In the genomic region with DNA sequence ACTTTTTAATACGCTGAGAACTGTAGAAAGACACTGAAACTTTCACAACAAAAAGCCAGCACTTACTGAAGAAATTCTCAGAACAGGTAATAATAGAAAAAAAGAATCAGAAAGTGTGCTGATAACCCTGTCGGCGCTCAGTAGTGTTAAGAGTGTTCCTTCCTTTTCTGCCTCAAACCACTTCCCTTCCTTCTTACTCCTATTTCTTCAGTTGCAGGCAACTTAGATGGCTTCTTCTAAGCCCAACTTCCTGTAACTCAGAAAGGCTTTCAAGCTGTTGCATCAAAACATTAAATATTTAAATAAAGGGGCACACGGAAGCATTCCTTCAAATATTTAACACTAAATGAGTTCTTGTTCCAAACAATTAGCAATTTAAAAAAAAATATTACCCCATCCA, we compare ENCODE assay signal across 15 mouse cellular contexts. TPM values are rescaled to one million over a fixed set of nuclear protein-coding genes. Genes with fewer than 3 reads are reported as not detected.
A peak's percentile ranks its signal among the peaks of the same experiment; 100 is the strongest.
DNase-seq lines count a peak whose midpoint lies in the region; ATAC-seq and TF ChIP-seq lines count a peak whose summit lies in the region.
"Had no signal": no experiment of that assay in that cellular context is flagged by ENCODE, and none has a peak within 500 bp of the region (broad histone marks: within the 10 kb centered on the region; RNA-seq: fewer than 3 reads in every experiment).

No protein-coding gene starts in this region.

- peaks cover 23% of the 10 kb centered on the region for H3K27me3 ChIP-seq in heart, embryonic 14.5 days (ENCODE audit: control insufficient read depth, insufficient read depth, low read length)
- H3K27me3 ChIP-seq in G1E (ENCODE audit: insufficient read depth, low read length) = no peaks in the 10 kb centered on the region
- H3K27me3 ChIP-seq in liver, embryonic 14.5 days (ENCODE audit: control insufficient read depth, insufficient read depth, low read length) = no peaks in the 10 kb centered on the region

- H3K27ac ChIP-seq in heart, embryonic 14.5 days (replicated peaks in 1 of 2; ENCODE audit: control insufficient read depth in 1 of 2, insufficient read depth in 1 of 2, low read depth in 2 of 2, low read length in 2 of 2) = no peak overlapping the region
- peak overlapping the region; percentile 26 for H3K27ac ChIP-seq in liver, embryonic 14.5 days
- H3K27ac ChIP-seq: embryonic facial prominence, embryonic 10.5 days; forebrain, embryonic 15.5 days; heart, embryonic 15.5 days; limb, embryonic 15.5 days had no signal

- peak overlapping the region; percentile 73; the same call in 1 of the 2 replicates for H3K4me2 ChIP-seq in heart, embryonic 14.5 days (ENCODE audit: low read length)
- peak overlapping the region; percentile 99 for H3K4me2 ChIP-seq in liver, embryonic 14.5 days (ENCODE audit: low read depth)
- H3K4me2 ChIP-seq: forebrain, embryonic 15.5 days; limb, embryonic 15.5 days had no signal

- DNase-seq in heart, postnatal 14 days = no peak
- peak; percentile 82 for DNase-seq in 416B (ENCODE audit: low read depth)
- no peak for DNase-seq in G1E (ENCODE audit: low spot score)
- DNase-seq in liver, embryonic 14.5 days (ENCODE audit: low read depth in 3 of 3, low spot score in 3 of 3) = no peak
- no peak for DNase-seq in adrenal gland, postnatal 36 days
- no peak for DNase-seq in left cerebral cortex, postnatal 25 days (ENCODE audit: low spot score in 2 of 2)
- DNase-seq in gastrocnemius, postnatal 36 days = no peak
- DNase-seq: adrenal gland, adult 8-10 months; cerebellum, adult 2 months; kidney, adult 18-20 months had no signal

- no peak for ATAC-seq in heart, embryonic 14.5 days (ENCODE audit: insufficient number of reproducible peaks, insufficient read depth, low FRiP score, low read depth)
- ATAC-seq in G1E (ENCODE audit: extremely low read depth, insufficient number of reproducible peaks, low FRiP score, poor library complexity, severe bottlenecking) = no peak
- no peak for ATAC-seq in liver, embryonic 14.5 days (ENCODE audit: insufficient read depth)
- ATAC-seq: forebrain, embryonic 15.5 days had no signal

- H3K4me3 ChIP-seq in heart, embryonic 14.5 days (ENCODE audit: control insufficient read depth in 1 of 2, insufficient read depth in 1 of 2, low read depth in 1 of 2, low read length in 2 of 2) = no peak overlapping the region
- H3K4me3 ChIP-seq in G1E (ENCODE audit: low read depth, low read length) = peak overlapping the region; percentile 97
- peak overlapping the region; percentile 84 to 85 for H3K4me3 ChIP-seq in liver, embryonic 14.5 days (ENCODE audit: insufficient read depth in 1 of 2, low read depth in 2 of 2, low read length in 2 of 2)
- H3K4me3 ChIP-seq: forebrain, embryonic 15.5 days had no signal

- intact Hi-C loops in heart, postnatal 14 days (cut with DNase I) = no loop called here
- intact Hi-C loops in left cerebral cortex, postnatal 25 days (cut with DNase I) = no loop called here
- intact Hi-C loops in gastrocnemius, postnatal 36 days (cut with DNase I) = no loop called here

- no peak for TF ChIP-seq EP300 in liver, embryonic 14.5 days (IDR thresholded peaks at IDR 0.05; ENCODE audit: low read depth)

- no peak for TF ChIP-seq CTCF in G1E (IDR thresholded peaks at IDR 0.05; ENCODE audit: low read depth, low read length)
- no peak for TF ChIP-seq CTCF in liver, embryonic 14.5 days (IDR thresholded peaks at IDR 0.05; ENCODE audit: low read depth)

- WGBS in heart, embryonic 14.5 days = 61% methylated on average over 4 of the region's 4 CpGs
- 15% methylated on average over 4 of the region's 4 CpGs for WGBS in liver, embryonic 14.5 days (ENCODE audit: insufficient replicate concordance)

- no peaks in the 10 kb centered on the region for H3K36me3 ChIP-seq in heart, embryonic 14.5 days (ENCODE audit: control insufficient read depth, insufficient read depth, low read length)
- peaks cover 44% of the 10 kb centered on the region for H3K36me3 ChIP-seq in G1E (replicated peaks)
- H3K36me3 ChIP-seq in liver, embryonic 14.5 days (replicated peaks; ENCODE audit: control insufficient read depth, insufficient read depth, low read depth) = peaks cover 34% of the 10 kb centered on the region
- H3K36me3 ChIP-seq: embryonic facial prominence, embryonic 10.5 days; forebrain, embryonic 15.5 days; heart, embryonic 15.5 days; limb, embryonic 15.5 days had no signal

- no peak overlapping the region for H3K9ac ChIP-seq in heart, embryonic 14.5 days (ENCODE audit: low read length)
- H3K9ac ChIP-seq in liver, embryonic 14.5 days (replicated peaks) = peak overlapping the region; percentile 98
- H3K9ac ChIP-seq: forebrain, embryonic 15.5 days; heart, embryonic 15.5 days; limb, embryonic 15.5 days had no signal

- no peaks in the 10 kb centered on the region for H3K9me3 ChIP-seq in heart, embryonic 14.5 days (ENCODE audit: control insufficient read depth, low read length)
- no peaks in the 10 kb centered on the region for H3K9me3 ChIP-seq in G1E (replicated peaks)
- no peaks in the 10 kb centered on the region for H3K9me3 ChIP-seq in liver, embryonic 14.5 days (ENCODE audit: control insufficient read depth, low read length)
- H3K9me3 ChIP-seq: embryonic facial prominence, embryonic 10.5 days; forebrain, embryonic 15.5 days; heart, embryonic 15.5 days; limb, embryonic 15.5 days had no signal

- H3K4me1 ChIP-seq in heart, embryonic 14.5 days (ENCODE audit: control insufficient read depth in 2 of 2, insufficient read depth in 2 of 2, low read length in 2 of 2) = peaks cover 3 to 15% of the 10 kb centered on the region in 2 experiments; a peak in 3 of 4 replicates
- peaks cover 62% of the 10 kb centered on the region for H3K4me1 ChIP-seq in G1E (ENCODE audit: insufficient read depth, low read depth, low read length)
- H3K4me1 ChIP-seq in liver, embryonic 14.5 days (replicated peaks; ENCODE audit: control insufficient read depth in 2 of 2, insufficient read depth in 2 of 2, low read length in 1 of 2) = peaks cover 50 to 55% of the 10 kb centered on the region in 2 experiments

RNA-seq across cellular contexts. Expression of a gene that starts 2.5 kb away (rescaled TPM):
- 7.2 and 9.1 TPM in 2 replicates for polyA plus RNA-seq in heart, embryonic 14.5 days (2014; fragmentation: Nextera tagmentation; extraction: Ambion mirVana)
- 10 to 100 TPM; 16.9 to 18.8 TPM for total RNA-seq in heart, postnatal 14 days (2021)
- total RNA-seq in G1E (2014; fragmentation: Nextera tagmentation) (210 and 217 TPM in 2 replicates), G1E (2017) (107 and 112 TPM in 2 replicates)
- 44.0 and 45.8 TPM in 2 replicates for polyA plus RNA-seq in G1E (2012)
- polyA plus RNA-seq in liver, embryonic 14.5 days (2012; rRNA removed) = 16.5 and 23.0 TPM in 2 replicates
- polyA plus RNA-seq in liver, embryonic 14.5 days (2014; fragmentation: Nextera tagmentation; extraction: Ambion mirVana) = 17.0 and 18.6 TPM in 2 replicates
- total RNA-seq in adrenal gland, postnatal 36 days (2021) = 10 to 100 TPM; 56.9 to 69.1 TPM
- 1 to 10 TPM; 2.5 to 2.6 TPM for total RNA-seq in left cerebral cortex, postnatal 25 days (2021)
- total RNA-seq in gastrocnemius, postnatal 36 days (2021) = 1 to 10 TPM; 5.7 to 6.9 TPM

RNA-seq across cellular contexts. Expression of a gene that starts 29.3 kb away (rescaled TPM):
- polyA plus RNA-seq in heart, embryonic 14.5 days (2014; fragmentation: Nextera tagmentation; extraction: Ambion mirVana) = 2.7 and 3.9 TPM in 2 replicates
- 1 to 10 TPM; 2.6 to 3.7 TPM for total RNA-seq in heart, postnatal 14 days (2021)
- total RNA-seq in G1E (2014; fragmentation: Nextera tagmentation) (6.1 and 6.5 TPM in 2 replicates), G1E (2017) (2.7 and 5.9 TPM in 2 replicates)
- polyA plus RNA-seq in G1E (2012) = 0.31 and 0.89 TPM in 2 replicates
- polyA plus RNA-seq in liver, embryonic 14.5 days (2012; rRNA removed) = 0.18 and 0.26 TPM in 2 replicates
- polyA plus RNA-seq in liver, embryonic 14.5 days (2014; fragmentation: Nextera tagmentation; extraction: Ambion mirVana) = 0.24 and 0.41 TPM in 2 replicates
- 1 to 10 TPM; 3.0 to 4.1 TPM for total RNA-seq in adrenal gland, postnatal 36 days (2021)
- total RNA-seq in left cerebral cortex, postnatal 25 days (2021) = 10 to 100 TPM; 12.0 to 13.0 TPM
- total RNA-seq in gastrocnemius, postnatal 36 days (2021) = under 1 TPM; 0.67 to 0.71 TPM

RNA-seq across cellular contexts. Expression of a gene that starts 52.9 kb away (rescaled TPM):
- polyA plus RNA-seq in heart, embryonic 14.5 days (2014; fragmentation: Nextera tagmentation; extraction: Ambion mirVana) = 8.7 and 9.3 TPM in 2 replicates
- 1 to 10 TPM; 3.4 to 3.8 TPM for total RNA-seq in heart, postnatal 14 days (2021)
- total RNA-seq in G1E (2014; fragmentation: Nextera tagmentation) (28.5 and 30.6 TPM in 2 replicates), G1E (2017) (4.5 and 5.6 TPM in 2 replicates)
- 7.3 and 7.5 TPM in 2 replicates for polyA plus RNA-seq in G1E (2012)
- 3.9 and 4.7 TPM in 2 replicates for polyA plus RNA-seq in liver, embryonic 14.5 days (2012; rRNA removed)
- 1.4 and 1.8 TPM in 2 replicates for polyA plus RNA-seq in liver, embryonic 14.5 days (2014; fragmentation: Nextera tagmentation; extraction: Ambion mirVana)
- total RNA-seq in adrenal gland, postnatal 36 days (2021) = 1 to 10 TPM; 2.7 to 3.1 TPM
- total RNA-seq in left cerebral cortex, postnatal 25 days (2021) = 1 to 10 TPM; 3.1 TPM
- total RNA-seq in gastrocnemius, postnatal 36 days (2021) = under 1 TPM; 0.49 to 0.59 TPM

Comparison
In these comparisons a context has a peak if more than half of its experiments do, and no peak if none do; other contexts are left out.
1. H3K4me3 ChIP-seq: peak in G1E (single experiment) and liver, embryonic 14.5 days (2 of 2); none in heart, embryonic 14.5 days (0 of 2).